Mouse (Mus musculus) megakaryocyte, adult 5-6 weeks (primary cell): ENCODE data around the gene Ptpru. TPM values are rescaled to one million over a fixed set of nuclear protein-coding genes. Genes with fewer than 3 reads are reported as not detected.

Experiments used
- ATAC-seq: 2 replicates; pipeline ENCODE4 v1.8.0; 2016; ENCODE audit warnings: mild to moderate bottlenecking, inconsistent platforms; ENCODE audit not compliant: poor library complexity, severe bottlenecking
- total RNA-seq, 2 experiments: library from RNA; stranded (forward) in 1 of 2; stranded (reverse) in 1 of 2; fragments of 153-499, 151-499 nt in 1 of 2; fragments of 221-1000, 200-1000 nt in 1 of 2; gene quantifications; 2 replicates each; pipeline versions ENCODE4 v1.2.3 to v1.2.4; 2015 to 2017

Ptpru gene
- total RNA-seq, 2 experiments from 2014 or later = 0.95 to 2.5 TPM

DNA sequence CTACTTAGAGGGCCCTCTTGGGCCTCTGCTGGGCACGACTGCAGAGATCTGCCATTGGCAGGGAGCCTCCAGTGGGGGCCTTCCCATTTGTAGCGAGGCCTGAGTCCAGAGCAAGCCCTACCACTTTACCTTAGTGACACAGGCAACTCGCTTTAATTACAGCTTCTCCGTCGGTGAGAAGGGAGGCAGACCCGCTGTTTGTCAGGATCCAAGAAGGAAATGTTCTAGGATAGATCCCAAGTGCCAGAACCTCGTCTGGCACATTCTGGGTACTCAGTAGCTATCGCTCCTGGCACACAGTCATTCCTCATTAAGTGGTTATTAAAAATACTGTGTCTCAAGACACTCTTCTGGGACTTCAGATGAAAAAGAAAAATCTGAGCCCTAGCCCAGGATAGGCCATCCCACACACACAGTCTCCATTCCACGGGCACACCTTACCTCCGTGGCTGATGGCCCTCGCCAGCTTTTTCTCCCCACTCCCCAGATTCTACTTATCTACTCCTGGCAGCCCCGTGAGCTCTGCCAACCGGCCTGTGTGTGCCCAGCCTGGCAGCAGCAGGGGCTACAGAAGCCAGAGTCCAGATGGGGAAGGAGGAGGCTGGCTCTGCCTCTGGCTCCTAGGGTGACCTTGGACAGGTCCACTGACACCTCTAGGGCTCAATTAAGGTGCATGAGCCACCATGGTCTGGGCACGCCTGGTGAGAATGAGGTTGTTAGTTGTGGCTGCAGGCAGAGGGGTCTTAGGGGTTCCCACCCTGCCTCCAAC is 41.6 kb downstream of the Ptpru start:
- ATAC-seq = no peak

GRCm38 (mm10) chr4:131786800-131787199 is 51.3 kb downstream of the Ptpru start:
- ATAC-seq = no peak

- ATAC-seq = peak; percentile 56; the same call in 1 of the 2 replicates
Measured at GRCm38 (mm10) chr4:131784034-131784433, 54.1 kb downstream of the Ptpru start.

DNA sequence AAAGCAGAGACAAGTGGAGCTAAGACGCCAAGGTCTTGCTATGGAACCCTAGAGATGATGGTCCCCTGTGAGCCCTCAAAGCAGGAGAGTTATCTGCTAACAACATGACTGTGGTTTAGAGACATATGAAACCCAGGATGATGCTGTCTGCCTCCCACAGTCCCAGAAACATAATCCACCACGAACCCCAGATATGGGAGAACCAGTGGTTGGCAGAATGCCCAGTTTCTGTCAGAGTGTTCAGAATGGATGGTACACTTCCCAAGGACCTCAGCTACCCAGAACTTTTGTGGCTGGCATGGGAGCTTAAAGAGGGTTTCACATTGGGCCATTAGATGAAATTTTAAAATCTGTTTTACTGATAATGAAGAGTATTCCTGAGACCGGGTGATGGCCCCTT is 57.1 kb downstream of the Ptpru start:
- ATAC-seq = no peak

GRCm38 (mm10) chr4:131778616-131779275 is 59.3 kb downstream of the Ptpru start:
- no peak for ATAC-seq

DNA sequence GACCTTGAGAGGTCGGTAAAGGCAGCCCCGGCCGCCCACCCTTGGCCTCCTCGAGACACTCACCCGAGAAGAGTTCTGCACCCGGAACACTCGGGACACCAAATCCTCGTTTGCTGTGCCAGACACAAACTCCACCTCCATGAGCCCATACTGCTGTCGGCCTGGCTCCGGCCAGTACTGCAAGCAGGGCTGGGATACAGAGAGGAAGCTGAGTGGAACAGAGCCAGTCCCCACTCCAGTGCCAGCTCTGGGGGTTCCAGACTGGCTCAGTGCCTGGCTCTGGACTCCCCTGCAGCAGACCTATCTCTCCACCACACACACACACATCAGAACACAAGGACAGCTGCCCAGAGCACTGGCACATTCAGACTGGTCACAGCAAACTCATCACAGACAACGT is 66.7 kb downstream of the Ptpru start:
- no peak for ATAC-seq

- ATAC-seq = no peak
Measured at GRCm38 (mm10) chr4:131763911-131764310, 74.2 kb downstream of the Ptpru start.

DNA sequence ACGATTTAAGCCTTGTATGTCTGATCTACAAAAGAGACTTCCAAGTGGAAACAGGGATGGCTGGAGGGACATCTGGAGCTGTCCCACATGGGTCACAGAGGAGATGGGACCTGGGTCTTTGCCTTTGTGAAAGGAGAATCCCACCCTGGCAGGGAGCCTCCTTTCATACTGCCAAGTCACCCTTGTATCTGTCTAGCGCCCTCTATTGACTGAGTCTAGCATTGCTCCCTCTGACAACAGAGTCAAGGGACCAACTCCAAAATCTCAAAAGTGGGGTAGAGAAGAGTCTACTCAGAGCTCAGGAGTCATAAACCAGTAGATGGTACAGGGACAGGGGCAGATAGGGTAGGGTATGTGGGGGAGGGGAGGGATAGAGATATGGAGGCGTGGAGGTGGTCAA is 74.6 kb downstream of the Ptpru start:
- ATAC-seq = no peak

- no peak for ATAC-seq
Measured at GRCm38 (mm10) chr4:131762211-131762784, 75.8 kb downstream of the Ptpru start.

- no peak for ATAC-seq
Measured at GRCm38 (mm10) chr4:131752204-131752837, 85.8 kb downstream of the Ptpru start.

DNA sequence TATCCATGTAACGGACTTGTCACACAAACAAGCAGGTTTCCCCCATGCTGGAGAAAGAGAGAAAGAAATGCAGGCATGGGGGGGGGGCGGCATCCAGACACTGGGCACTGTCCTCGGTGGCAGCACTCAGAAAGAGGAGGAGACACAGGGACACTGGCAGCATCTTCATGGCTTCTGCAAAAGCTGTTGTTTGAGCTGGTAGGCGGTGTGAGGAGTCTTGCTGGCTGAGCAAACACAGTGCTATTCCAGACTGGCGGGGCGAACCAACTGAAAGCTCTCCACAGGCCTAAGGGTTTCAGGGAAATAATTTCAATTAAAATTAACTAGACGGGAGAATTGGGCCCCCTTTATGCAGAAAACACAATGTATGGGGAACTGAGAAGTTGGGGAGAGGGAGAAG is 86.5 kb downstream of the Ptpru start:
- ATAC-seq = no peak

DNA sequence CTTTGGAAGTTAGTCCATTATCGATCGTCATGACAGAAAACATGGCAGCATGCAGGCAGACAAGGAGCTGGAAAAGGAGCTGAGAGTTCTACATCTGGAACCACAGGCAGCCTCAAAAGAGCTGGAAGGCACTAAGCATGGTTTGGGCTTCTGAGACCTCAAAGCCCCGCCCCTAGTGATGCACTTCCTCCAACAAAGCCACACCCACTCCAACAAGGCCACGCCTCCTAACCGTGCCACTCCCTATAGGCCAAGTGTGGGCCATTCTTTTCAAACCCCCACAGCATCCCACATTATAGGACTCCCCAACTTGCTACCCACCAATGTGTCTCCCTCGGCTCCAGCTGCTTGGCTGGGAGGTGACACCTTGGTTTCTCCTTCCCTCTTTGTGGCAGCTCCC is 88.3 kb downstream of the Ptpru start:
- no peak for ATAC-seq

DNA sequence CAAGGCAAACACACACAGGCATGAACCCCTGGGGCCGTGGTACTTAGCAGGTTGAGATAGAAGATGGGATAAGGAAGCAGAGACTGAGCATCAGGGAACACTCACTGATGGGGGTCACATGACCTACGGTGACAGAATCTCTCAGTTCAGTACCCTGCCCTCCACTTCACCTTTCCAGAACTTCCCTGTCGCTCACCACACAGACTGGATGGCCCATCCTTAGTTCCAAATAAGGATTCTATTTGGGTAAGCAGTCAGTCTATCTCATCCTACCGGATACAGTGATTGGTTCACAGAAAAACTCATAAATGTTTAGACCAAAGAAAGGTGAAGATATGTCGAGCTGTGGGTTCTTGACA is 93.4 kb downstream of the Ptpru start:
- no peak for ATAC-seq

DNA sequence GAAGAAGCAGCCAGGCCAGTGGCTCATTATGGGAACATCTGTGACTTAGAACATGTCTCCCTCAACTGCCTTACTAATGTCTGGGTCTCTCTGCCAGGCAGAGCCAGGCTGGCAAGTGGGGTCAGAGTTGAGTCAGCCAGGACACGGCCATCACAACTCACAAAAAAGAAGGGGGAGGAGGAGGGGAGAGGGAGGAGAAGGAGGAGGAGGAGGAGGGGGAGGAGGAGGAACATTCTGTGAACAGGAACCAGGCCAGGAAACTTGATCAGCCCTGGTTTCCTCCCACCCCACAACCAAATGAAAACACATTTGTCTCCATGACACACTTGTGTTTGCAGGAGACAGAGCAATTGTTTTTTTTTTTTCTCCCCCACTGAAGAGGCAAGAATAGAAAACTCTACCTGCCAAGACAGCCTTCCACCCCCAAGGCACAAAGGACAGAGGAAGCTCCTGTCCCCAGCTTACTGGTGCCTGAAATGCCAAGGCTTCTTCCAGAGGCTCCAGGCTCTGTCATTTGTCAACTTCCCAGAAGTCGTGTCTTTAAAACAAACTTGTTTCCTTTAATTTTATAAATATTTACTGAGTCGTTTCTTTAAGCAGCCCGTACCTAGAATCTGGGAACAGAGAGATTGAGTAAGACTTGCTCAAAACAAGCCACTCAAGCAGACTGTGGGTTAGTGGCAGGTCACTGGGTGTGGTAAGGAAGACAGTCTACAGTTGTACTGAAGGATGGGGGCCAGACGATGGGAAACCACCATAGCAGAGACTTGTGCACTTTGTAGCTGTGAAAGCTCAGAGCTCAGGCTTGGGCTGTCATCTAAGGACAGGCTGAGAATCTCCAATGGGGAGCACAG is 94.0 kb downstream of the Ptpru start:
- ATAC-seq = no peak

- ATAC-seq = no peak
Measured at GRCm38 (mm10) chr4:131743031-131743430, 95.1 kb downstream of the Ptpru start.

GRCm38 (mm10) chr4:131740621-131741020 is 97.5 kb downstream of the Ptpru start:
- no peak for ATAC-seq

DNA sequence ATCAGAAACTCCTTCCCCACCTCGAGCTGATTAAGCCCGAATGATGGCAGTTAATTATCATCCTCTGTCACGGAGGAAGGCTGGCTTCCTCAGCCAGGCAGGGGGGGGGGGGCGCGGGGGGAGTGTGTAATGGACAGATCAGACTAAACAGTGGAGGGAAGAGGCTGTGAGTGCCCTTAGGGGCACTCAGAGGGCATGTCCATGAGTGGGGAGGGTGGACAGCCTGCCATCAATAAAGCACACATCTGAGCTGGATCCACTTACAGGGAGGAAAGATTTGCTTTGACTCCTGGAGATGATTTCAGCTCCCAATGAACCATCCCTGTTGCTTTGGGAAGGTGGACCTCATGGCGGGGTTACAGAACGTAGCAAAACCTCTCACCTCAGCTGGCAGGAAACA is 109.5 kb downstream of the Ptpru start:
- ATAC-seq = no peak

GRCm38 (mm10) chr4:131723415-131724080 is 114.5 kb downstream of the Ptpru start:
- no peak; the same call in 1 of the 2 replicates for ATAC-seq

GRCm38 (mm10) chr4:131722121-131722841 is 115.8 kb downstream of the Ptpru start:
- no peak for ATAC-seq

DNA sequence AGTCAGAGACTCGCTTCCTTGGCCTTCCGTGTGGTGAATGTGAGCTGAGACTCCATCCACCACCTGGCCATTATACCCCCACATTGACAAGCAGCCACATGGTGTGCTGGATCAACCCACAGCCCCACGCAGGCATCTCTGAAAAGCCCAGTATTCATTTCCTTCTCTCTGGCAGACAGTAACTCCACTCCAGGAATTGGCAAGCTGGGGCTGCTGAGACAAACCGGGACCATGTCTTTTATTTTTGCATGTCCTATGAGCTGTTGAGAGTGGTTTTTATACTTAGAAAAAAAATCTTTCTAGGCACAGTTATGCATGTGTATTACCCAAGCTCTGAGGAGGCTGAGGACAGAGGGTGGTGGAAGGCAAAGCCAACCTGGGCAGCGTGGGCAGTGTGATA is 118.9 kb downstream of the Ptpru start:
- ATAC-seq = no peak
